28 mouse cellular contexts compared by ENCODE assay signal in genomic region chr9:89881552-89881951, GRCm38 (mm10). TPM values are rescaled to one million over a fixed set of nuclear protein-coding genes. Genes with fewer than 3 reads are reported as not detected.
"Had no signal": no experiment of that assay in that cellular context is flagged by ENCODE, and none has a peak within 500 bp of the region (broad histone marks: within the 10 kb centered on the region; RNA-seq: fewer than 3 reads in every experiment).

No protein-coding gene starts in this region.

- H3K4me2 ChIP-seq: heart, embryonic 11.5 days; heart, embryonic 13.5 days; heart, embryonic 15.5 days; hindbrain, embryonic 12.5 days; hindbrain, embryonic 14.5 days; limb, embryonic 13.5 days; limb, embryonic 15.5 days; liver, embryonic 12.5 days had no signal

- H3K9ac ChIP-seq: heart, embryonic 13.5 days; heart, embryonic 15.5 days; hindbrain, embryonic 12.5 days; hindbrain, embryonic 14.5 days; limb, embryonic 13.5 days; limb, embryonic 15.5 days; liver, embryonic 12.5 days had no signal

- H3K4me3 ChIP-seq: gastrocnemius, adult 2 months; heart, adult 2 months; heart, embryonic 13.5 days; heart, embryonic 15.5 days; hindbrain, embryonic 10.5 days; hindbrain, embryonic 12.5 days; limb, embryonic 13.5 days; limb, embryonic 15.5 days; liver, embryonic 12.5 days had no signal

- H3K4me1 ChIP-seq: heart, embryonic 13.5 days; heart, embryonic 15.5 days; limb, embryonic 13.5 days; liver, embryonic 12.5 days had no signal

- DNase-seq: gastrocnemius, adult 2 months; gastrocnemius, postnatal 10 days; gastrocnemius, postnatal 25 days; heart, adult 2 months; heart, postnatal 14 days; heart, postnatal 4 days; kidney, adult 18-20 months; kidney, adult 8-10 months; kidney, postnatal 10 days; kidney, postnatal 25 days; kidney, postnatal 4 days; layer of hippocampus, adult 9-11 months; layer of hippocampus, postnatal 36 days; left cerebral cortex, postnatal 4 days had no signal

- H3K9me3 ChIP-seq: heart, embryonic 15.5 days; limb, embryonic 15.5 days had no signal

- H3K36me3 ChIP-seq: heart, embryonic 13.5 days; heart, embryonic 15.5 days; hindbrain, embryonic 10.5 days; hindbrain, embryonic 12.5 days; limb, embryonic 13.5 days; limb, embryonic 15.5 days; liver, embryonic 12.5 days had no signal

- ATAC-seq: hindbrain, embryonic 16.5 days; inflammation-experienced regulatory T-cells, adult 6 months; intestine, postnatal 0 days; liver, embryonic 12.5 days had no signal

- H3K27ac ChIP-seq: gastrocnemius, adult 2 months; heart, adult 2 months; heart, embryonic 13.5 days; heart, embryonic 15.5 days; hindbrain, embryonic 10.5 days; hindbrain, embryonic 12.5 days; hindbrain, embryonic 14.5 days; limb, embryonic 13.5 days; limb, embryonic 15.5 days; liver, embryonic 12.5 days had no signal

RNA-seq across cellular contexts. Expression of gene Rasgrf1, which starts 28.2 kb away (rescaled TPM):
- polyA plus RNA-seq: heart, adult 2 months; heart, postnatal 0 days; intestine, postnatal 0 days; liver, adult 2 months; liver, embryonic 12.5 days had no signal
